Mouse (Mus musculus) intestine, postnatal 0 days (tissue): ENCODE results near the gene Stk32c. TPM values are rescaled to one million over a fixed set of nuclear protein-coding genes. Genes with fewer than 3 reads are reported as not detected.
A peak's percentile ranks its signal among the peaks of the same experiment; 100 is the strongest.

Experiments used
- ATAC-seq: fragments of 200-750 bp; cut with Nextera tagmentation; 2 replicates; pipeline ENCODE4 v1.8.0; 2017; ENCODE audit warnings: mild to moderate bottlenecking, moderate TSS enrichment, moderate library complexity
- H3K27ac ChIP-seq: fragments of 300-500 bp; sonication (generic); 2 replicates; pipeline ENCODE4 v1.5.1; 2014; ENCODE audit warnings: mild to moderate bottlenecking, low read depth, low read length, moderate library complexity
- H3K27me3 ChIP-seq: fragments of 300-500 bp; sonication (generic); replicated peaks from 2 replicates; pipeline ENCODE4 v1.6.1; 2014; ENCODE audit warnings: low read length, mixed read lengths; ENCODE audit not compliant: control insufficient read depth, insufficient read depth
- H3K36me3 ChIP-seq: fragments of 300-500 bp; sonication (generic); 2 replicates; pipeline ENCODE4 v1.6.1; 2014; ENCODE audit warnings: mild to moderate bottlenecking, moderate library complexity; ENCODE audit not compliant: control insufficient read depth, insufficient read depth
- H3K4me1 ChIP-seq: fragments of 300-500 bp; sonication (generic); replicated peaks from 2 replicates; pipeline ENCODE4 v1.6.1; 2014; ENCODE audit warnings: antibody characterized with exemption, low read length, mixed read lengths; ENCODE audit not compliant: control insufficient read depth, insufficient read depth
- H3K4me2 ChIP-seq: fragments of 300-500 bp; sonication (generic); replicated peaks from 2 replicates; pipeline ENCODE4 v1.6.1; 2014; ENCODE audit warnings: low read depth, mild to moderate bottlenecking, moderate library complexity
- H3K4me3 ChIP-seq: fragments of 300-500 bp; sonication (generic); 2 replicates; pipeline ENCODE4 v1.5.1; 2014; ENCODE audit warnings: low read depth, low read length
- H3K9ac ChIP-seq: fragments of 300-500 bp; sonication (generic); 2 replicates; pipeline ENCODE4 v1.6.1; 2014; ENCODE audit warnings: mild to moderate bottlenecking, low read depth, low read length
- H3K9me3 ChIP-seq: fragments of 300-500 bp; sonication (generic); 2 replicates; pipeline ENCODE4 v1.6.1; 2016; ENCODE audit warnings: mixed run types; ENCODE audit not compliant: control insufficient read depth
- CTCF ChIP-seq: sonication (generic); IDR thresholded peaks from 2 replicates; pipeline ENCODE4 v1.5.1; 2016; ENCODE audit warnings: low read depth, mild to moderate bottlenecking, control low read depth, antibody characterized with exemption, moderate library complexity
- WGBS: fragments of 180-500 bp; shearing (Covaris S2); extraction: QIAGEN DNeasy Blood & Tissue Kit; methylation state at CpG from one replicate; pipeline ENCODE4 v1.1.7; 2014; 5-methylcytosine and 5-hydroxymethylcytosine counted together
- polyA plus RNA-seq: library from polyadenylated mRNA; unstranded; fragments of >200 nt; fragmentation: Nextera tagmentation; extraction: Ambion mirVana; gene quantifications from 2 replicates; pipeline ENCODE4 v1.2.1, GENCODE M21; 2015

The Stk32c gene
- polyA plus RNA-seq, 1 experiment from 2014 or later = 0.07 TPM

- Histone ChIP-seq H3K27me3 (peaks cover 32% of the 10 kb centered on the region), H3K9ac (peak within 1 kb of the TSS; percentile 51), H3K4me2 (peak within 1 kb of the TSS; percentile 74), H3K27ac (no peak within 1 kb of the TSS), H3K9me3 (no peaks in the 10 kb centered on the region), H3K36me3 (no peaks in the 10 kb centered on the region), H3K4me1 (no peaks in the 10 kb centered on the region), H3K4me3 (peak within 1 kb of the TSS; percentile 46)
- WGBS = 7% methylated on average over 32 of the region's 32 CpGs
- no peak for TF ChIP-seq CTCF
- ATAC-seq = 0 out of 2 replicates have a peak, but pooled peaks have one; percentile 10
Observed at GRCm38 (mm10) chr7:139085629-139086194, 127.4 kb downstream of the Stk32c start, which contains the start of gene Dpysl4. TSS of gene Dpysl4 (plus strand) at chr7:139086001.

GRCm38 (mm10) chr7:139084316-139084715 lies 128.8 kb downstream of the Stk32c start:
- Histone ChIP-seq H3K27me3 (peaks cover 32% of the 10 kb centered on the region), H3K27ac (no peak overlapping the region), H3K36me3 (no peaks in the 10 kb centered on the region), H3K4me2 (no peak overlapping the region), H3K9ac (no peak overlapping the region), H3K9me3 (no peaks in the 10 kb centered on the region), H3K4me3 (no peak overlapping the region), H3K4me1 (no peaks in the 10 kb centered on the region)
- no peak for ATAC-seq
- TF ChIP-seq CTCF = no peak
- WGBS = 59% methylated on average over 1 of the region's 1 CpGs

DNA sequence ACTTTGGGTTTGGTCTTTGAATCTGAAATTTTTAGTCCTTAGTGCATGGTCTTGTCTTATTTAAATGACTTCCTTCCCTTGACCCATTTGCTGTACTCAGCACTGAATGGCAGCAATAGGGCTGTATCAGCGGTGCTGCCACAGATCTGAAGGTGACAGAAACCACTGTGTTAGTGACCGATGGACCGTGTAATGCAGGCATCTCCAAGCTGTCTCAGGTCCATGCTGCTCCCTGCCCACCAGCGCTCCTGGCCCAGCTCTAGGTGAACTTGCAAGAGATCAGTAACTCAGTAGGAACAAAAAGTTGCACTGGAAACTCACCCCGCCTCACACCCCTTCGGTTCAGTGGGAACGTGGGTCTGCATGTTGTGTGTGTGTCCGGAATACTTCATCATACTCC lies 130.8 kb downstream of the Stk32c start:
- no peak for TF ChIP-seq CTCF
- Histone ChIP-seq H3K9ac (no peak overlapping the region), H3K4me1 (no peaks in the 10 kb centered on the region), H3K27me3 (peaks cover 26% of the 10 kb centered on the region), H3K27ac (no peak overlapping the region), H3K9me3 (no peaks in the 10 kb centered on the region), H3K4me2 (no peak overlapping the region), H3K4me3 (no peak overlapping the region), H3K36me3 (no peaks in the 10 kb centered on the region)
- WGBS = 86% methylated on average over 8 of the region's 8 CpGs
- ATAC-seq = no peak

DNA sequence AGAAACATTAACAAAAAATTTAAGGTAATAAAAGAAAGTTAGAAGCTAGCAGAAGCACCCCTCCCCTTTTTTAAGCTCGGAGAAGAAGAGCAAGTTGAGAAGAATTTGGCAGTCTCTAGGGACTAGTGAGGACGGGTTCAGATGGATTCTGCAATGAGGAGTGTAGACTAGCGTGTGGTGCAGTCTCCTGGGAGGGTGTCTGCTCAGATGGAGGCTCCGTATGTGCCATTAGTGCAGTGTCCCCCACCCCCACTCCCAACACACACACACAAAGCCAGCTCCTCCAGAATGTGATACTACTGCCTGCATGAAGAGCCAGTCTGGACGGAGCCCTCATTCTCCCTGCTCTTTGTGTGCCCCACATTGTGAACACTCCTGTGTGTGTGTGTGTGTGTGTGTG lies 131.9 kb downstream of the Stk32c start:
- WGBS = 68% methylated on average over 5 of the region's 5 CpGs
- Histone ChIP-seq H3K4me3 (no peak overlapping the region), H3K27me3 (peaks cover 15% of the 10 kb centered on the region), H3K9ac (no peak overlapping the region), H3K27ac (no peak overlapping the region), H3K9me3 (no peaks in the 10 kb centered on the region), H3K4me2 (no peak overlapping the region), H3K4me1 (no peaks in the 10 kb centered on the region), H3K36me3 (no peaks in the 10 kb centered on the region)
- ATAC-seq = no peak
- TF ChIP-seq CTCF = no peak

- Histone ChIP-seq H3K9ac (no peak overlapping the region), H3K36me3 (no peaks in the 10 kb centered on the region), H3K9me3 (no peaks in the 10 kb centered on the region), H3K27ac (no peak overlapping the region), H3K27me3 (peaks cover 10% of the 10 kb centered on the region), H3K4me3 (no peak overlapping the region), H3K4me1 (no peaks in the 10 kb centered on the region), H3K4me2 (no peak overlapping the region)
- ATAC-seq = no peak
- peak; percentile 49 for TF ChIP-seq CTCF
- WGBS = 70% methylated on average over 4 of the region's 4 CpGs
Observed at GRCm38 (mm10) chr7:139080714-139081113, 132.4 kb downstream of the Stk32c start.

DNA sequence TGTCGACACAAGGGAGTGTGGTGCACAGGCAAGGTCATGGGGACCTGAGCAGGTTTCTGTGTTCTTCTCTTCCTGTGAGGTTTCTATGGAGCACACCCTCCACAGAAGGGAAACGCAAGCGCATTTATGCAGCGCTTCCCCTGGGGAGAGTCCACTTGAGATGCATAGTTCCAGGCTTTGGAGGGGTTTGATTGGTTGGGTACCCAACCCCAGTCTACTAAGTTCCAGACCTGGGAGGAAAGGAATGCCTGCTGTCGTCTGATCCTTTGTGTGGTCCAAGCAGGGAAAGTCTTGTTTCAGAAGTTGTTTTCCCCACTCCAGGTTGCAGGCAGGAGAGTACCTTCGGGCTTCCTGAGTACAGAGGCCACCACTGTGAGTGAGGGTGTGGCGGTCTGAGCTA lies 134.0 kb downstream of the Stk32c start:
- Histone ChIP-seq H3K27ac (no peak overlapping the region), H3K9ac (no peak overlapping the region), H3K27me3 (0 out of 2 replicates have a peak, but pooled peaks cover under 1% of the 10 kb centered on the region), H3K4me1 (no peaks in the 10 kb centered on the region), H3K9me3 (no peaks in the 10 kb centered on the region), H3K4me2 (no peak overlapping the region), H3K4me3 (no peak overlapping the region), H3K36me3 (no peaks in the 10 kb centered on the region)
- 79% methylated on average over 7 of the region's 7 CpGs for WGBS
- ATAC-seq = no peak
- no peak for TF ChIP-seq CTCF
